Mouse (Mus musculus) heart, adult 11 months (tissue): Measurements from ENCODE around the gene Rnf44.

Experiments used
- DNase-seq: peaks from one replicate; pipeline ENCODE4 v3.0.0; 2022

Gene Rnf44

DNA sequence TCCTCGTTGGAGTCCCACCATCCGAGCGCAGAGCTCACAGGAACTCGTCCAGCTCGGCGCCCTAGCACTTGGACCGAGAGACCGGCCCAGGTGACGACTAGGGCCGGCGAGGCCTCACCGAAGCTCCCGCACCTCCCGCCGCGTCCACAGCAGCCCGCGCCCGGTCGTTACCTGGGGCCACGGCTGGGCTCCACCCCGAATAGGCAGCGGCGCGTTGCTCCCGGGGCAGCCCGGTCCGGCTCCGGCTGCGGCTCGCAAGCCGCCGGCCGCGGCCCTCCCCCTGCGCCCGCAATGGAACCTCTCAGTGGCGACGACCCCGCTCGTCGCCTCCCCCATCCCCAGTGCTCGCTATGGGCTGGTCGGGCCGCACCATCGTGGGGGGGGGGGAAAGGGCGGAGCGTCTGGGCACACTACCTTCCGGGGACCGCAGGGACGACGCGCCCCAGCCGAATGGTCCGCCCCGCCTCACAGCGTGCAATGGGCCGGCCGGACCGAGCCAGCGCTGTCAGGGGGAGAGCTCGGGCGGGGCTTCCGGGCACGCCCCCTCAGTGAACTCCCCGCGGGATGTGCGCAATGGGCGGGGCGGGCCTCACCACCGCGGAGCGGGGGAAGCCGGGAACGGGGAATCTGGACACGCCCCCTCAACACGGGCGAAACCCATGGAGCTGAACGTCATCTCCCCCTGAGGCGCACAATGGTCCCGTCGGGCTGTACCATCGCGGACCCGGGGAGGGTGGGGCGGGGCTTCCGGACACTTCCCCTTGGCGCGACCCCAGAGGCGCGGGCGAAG, at the start of gene Rnf44:
TSS of gene Rnf44 (minus strand) at position 350 of the 790 bp plus-strand sequence.
- DNase-seq = peak; percentile 100

DNA sequence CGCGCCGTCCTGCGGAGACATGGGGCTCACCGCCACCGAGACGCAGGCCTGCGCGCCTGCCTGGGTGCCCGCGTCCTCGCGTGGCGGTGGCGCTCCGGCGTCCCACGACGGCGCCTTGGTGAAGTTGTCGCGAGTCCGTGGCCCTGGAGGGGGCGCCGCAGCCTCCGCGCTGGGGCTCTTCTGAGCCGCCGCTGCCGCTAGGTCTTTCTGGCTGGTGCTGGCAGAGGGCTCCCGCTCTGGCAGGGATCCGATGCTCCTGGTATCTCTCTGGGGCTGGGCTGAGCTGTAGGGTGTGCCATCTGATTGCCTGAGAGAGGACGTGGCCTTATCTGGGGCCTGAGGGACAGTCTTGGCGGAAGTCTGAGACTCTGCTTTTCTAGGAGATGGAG, 44.5 kb upstream of the Rnf44 start:
- no peak for DNase-seq

DNA sequence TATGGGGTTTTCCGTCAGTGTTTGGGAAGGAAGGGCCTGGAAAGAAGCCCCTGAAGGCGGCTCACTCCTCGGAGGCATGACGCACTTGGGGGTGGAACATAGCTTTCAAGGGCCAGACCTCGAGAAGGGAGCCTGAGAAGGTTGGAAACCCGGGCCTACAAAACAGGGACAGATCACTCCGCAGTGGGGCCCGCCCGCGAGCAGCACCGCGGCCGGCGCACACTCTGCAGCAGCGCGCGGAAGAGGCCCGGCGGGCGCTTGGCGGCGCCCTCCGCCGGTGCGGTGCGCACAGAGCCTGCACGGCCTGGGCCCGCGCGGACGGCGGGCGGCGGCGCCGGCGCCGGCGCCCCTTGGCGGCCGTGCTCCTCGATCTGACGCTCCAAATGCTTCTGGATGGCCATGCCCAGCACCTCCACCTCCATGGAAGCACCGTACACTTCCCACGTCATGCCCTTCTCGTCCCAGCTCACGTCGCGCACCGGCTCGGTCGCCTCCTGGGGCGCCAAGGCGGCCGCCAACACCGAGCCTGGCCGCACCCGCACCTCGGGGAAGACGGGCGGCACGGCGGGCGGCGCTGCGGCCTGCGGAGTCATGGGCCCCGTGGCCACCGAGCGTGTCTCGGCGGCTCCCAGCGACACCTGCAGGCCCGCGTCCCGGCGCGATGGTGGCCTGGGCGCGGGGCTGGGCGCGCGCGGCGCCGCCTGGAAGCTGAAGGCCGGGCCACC, 43.9 kb upstream of the Rnf44 start:
- DNase-seq = peak; percentile 90

GRCm38 (mm10) chr13:54736931-54737330, 43.2 kb upstream of the Rnf44 start:
- no peak for DNase-seq

- DNase-seq = no peak
These were observed 32.4 kb upstream of the Rnf44 start for GRCm38 (mm10) chr13:54726131-54726530.

GRCm38 (mm10) chr13:54723143-54723542, 29.4 kb upstream of the Rnf44 start:
- no peak for DNase-seq

GRCm38 (mm10) chr13:54716916-54717315, 23.2 kb upstream of the Rnf44 start:
- peak; percentile 89 for DNase-seq

DNA sequence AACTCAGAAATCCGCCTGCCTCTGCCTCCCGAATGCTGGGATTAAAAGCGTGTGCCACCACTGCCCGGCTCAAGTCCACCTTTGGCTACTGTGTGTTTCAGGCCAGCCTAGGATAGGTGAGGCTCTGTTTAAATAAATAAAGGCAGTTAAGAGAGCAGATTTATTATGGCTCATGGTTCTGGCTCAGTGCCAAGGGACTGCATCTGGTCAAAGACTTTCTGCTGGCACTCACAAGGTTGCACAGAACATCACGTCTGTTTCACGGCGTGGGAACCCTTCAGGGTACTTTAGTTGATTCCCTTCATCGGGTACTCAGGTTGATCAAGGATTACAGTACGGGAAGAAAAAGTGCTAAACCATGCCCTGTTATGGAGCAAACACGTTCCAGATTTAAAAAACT, 21.3 kb upstream of the Rnf44 start:
- DNase-seq = no peak

GRCm38 (mm10) chr13:54714393-54714792, 20.7 kb upstream of the Rnf44 start:
- DNase-seq = no peak

GRCm38 (mm10) chr13:54710866-54711265, 17.2 kb upstream of the Rnf44 start:
- DNase-seq = no peak

GRCm38 (mm10) chr13:54704890-54705289, 11.2 kb upstream of the Rnf44 start:
- no peak for DNase-seq

- DNase-seq = peak; percentile 86
These were observed 8.8 kb upstream of the Rnf44 start for GRCm38 (mm10) chr13:54702507-54702906.

- DNase-seq = no peak
These were observed 7.5 kb upstream of the Rnf44 start, which contains the start of gene Cdhr2 for GRCm38 (mm10) chr13:54701243-54701642. Gene Cdhr2, plus strand, starts transcription at chr13:54701461.

DNA sequence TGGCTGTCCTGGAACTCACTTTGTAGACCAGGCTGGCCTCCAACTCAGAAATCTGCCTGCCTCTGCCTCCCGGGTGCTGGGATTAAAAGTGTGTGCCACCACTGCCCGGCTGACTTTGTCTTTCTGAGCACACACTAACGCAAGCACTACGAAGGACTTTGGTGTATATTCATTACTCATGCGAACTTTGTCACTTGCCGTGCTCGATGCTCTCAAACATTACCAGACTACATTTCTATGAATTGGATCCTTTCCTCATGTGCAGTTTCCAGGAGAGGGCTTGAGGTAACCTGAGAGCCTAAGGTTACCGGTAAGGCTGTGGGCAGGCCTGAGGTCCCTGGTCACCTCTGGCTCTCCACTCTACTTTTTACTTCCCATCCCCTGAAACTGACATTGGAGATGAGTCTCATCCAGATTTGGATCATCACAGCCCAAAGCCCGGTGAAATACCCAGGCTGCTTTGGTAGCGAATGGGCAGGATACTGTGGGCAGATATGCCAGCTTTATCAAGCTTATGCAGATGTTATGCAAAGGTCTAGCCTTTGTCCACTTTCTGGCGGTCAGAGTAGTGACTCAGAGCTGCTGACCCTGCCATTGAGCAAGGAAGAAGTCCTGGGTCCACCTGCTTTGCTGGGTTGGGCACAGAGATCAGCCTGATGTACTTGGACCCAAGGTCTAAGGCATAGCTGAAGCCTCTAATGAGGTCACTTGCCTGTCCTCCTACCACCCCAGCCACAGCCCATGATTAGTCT, 1.9 kb upstream of the Rnf44 start:
- DNase-seq = peak; percentile 88

GRCm38 (mm10) chr13:54694348-54695060, 797 bp upstream of the Rnf44 start:
- DNase-seq = peak; percentile 99

- peak; percentile 89 for DNase-seq
These were observed 773 bp downstream of the Rnf44 start for GRCm38 (mm10) chr13:54692711-54693557.

GRCm38 (mm10) chr13:54691737-54692136, 2.0 kb downstream of the Rnf44 start:
- no peak for DNase-seq

GRCm38 (mm10) chr13:54690151-54690740, 3.5 kb downstream of the Rnf44 start:
- DNase-seq = peak; percentile 91

DNA sequence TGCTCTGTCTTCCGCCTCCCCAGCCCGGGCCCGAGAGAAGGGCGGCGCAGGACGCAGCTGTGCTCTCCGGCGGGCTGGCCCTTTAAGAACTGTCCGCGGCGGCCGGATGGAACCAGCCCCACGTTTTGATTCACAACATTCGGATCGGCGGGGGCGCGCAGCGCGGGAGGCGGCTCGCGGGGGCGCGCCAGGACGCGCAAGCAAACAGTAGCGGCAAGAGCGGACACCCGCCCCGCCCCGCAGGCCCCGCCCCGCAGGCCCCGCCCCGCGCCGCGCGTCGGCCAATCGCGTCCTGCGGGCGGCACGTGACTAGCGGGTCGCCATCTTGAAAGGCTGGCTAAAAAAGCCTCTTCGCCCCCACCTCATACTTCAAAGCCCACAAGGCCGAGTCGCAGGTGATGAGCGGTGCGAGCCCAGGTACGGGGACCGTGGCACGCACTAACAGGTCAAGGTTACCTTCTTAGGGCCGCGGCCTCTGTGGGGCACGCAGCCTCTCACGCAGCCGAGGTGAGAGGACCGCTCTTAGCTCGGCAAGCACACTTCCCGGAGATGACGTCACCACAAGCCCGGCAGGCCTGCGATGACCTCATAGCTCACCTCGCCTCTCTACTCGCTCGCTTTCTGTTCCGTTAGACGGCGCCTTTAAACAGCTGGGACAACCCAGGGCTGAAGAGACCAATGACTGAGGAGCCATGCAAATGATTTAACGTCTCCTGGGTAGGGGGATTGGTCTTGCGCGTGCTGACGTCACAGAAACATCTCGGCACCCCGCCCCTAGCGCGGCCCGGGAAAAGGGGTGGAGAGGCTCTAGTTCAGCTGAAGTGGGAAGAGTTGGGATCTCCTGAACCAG, 5.9 kb downstream of the Rnf44 start:
- DNase-seq = peak; percentile 100

GRCm38 (mm10) chr13:54687096-54687495, 6.6 kb downstream of the Rnf44 start:
- DNase-seq = peak; percentile 99
